Mouse (Mus musculus) brain, embryonic 14.5 days (tissue): ENCODE results near the gene Myh6. TPM values are rescaled to one million over a fixed set of nuclear protein-coding genes. Genes with fewer than 3 reads are reported as not detected.

Experiments
- DNase-seq: peaks from one replicate; pipeline ENCODE4 v3.0.0-alpha.2; 2011; ENCODE audit warnings: low read depth
- CTCF ChIP-seq: fragments of 200-500 bp; IDR thresholded peaks from 2 replicates; pipeline ENCODE4 v1.5.1; 2012; ENCODE audit warnings: inconsistent platforms, mild to moderate bottlenecking, moderate library complexity, borderline replicate concordance; ENCODE audit not compliant: insufficient read depth, insufficient read length; ENCODE audit errors: extremely low read depth
- POLR2A ChIP-seq: fragments of 200-500 bp; IDR thresholded peaks from 2 replicates; pipeline ENCODE4 v1.6.1; 2012; ENCODE audit warnings: mild to moderate bottlenecking, inconsistent platforms, borderline replicate concordance; ENCODE audit not compliant: poor library complexity, insufficient read depth, insufficient read length, severe bottlenecking; ENCODE audit errors: extremely low read depth
- polyA plus RNA-seq: library from polyadenylated mRNA; depleted of rRNA; stranded (reverse); fragments of >200 nt; gene quantifications from 2 replicates; pipeline ENCODE4 v1.2.3, GENCODE M21; 2012; rRNA removed

The Myh6 gene
- polyA plus RNA-seq, 1 experiment: 0.18 TPM

GRCm38 (mm10) chr14:54908682-54909081 is 58.0 kb downstream of the Myh6 start:
- DNase-seq: no peak
- no peak for TF ChIP-seq CTCF

- DNase-seq: no peak
- TF ChIP-seq POLR2A: no peak
- TF ChIP-seq CTCF: no peak
Measured at GRCm38 (mm10) chr14:54903641-54904040, 63.1 kb downstream of the Myh6 start.

- peak; percentile 92 for DNase-seq
- TF ChIP-seq CTCF (peak; percentile 66; the same call in 1 of the 2 replicates), POLR2A (no peak)
Measured at GRCm38 (mm10) chr14:54900383-54900782, 66.3 kb downstream of the Myh6 start.

- no peak for TF ChIP-seq POLR2A
- TF ChIP-seq CTCF: no peak
- no peak for DNase-seq
Measured at GRCm38 (mm10) chr14:54897445-54897844, 69.3 kb downstream of the Myh6 start.

- TF ChIP-seq POLR2A: no peak
- no peak for TF ChIP-seq CTCF
- peak; percentile 66 for DNase-seq
Measured at GRCm38 (mm10) chr14:54894296-54895151, 72.2 kb downstream of the Myh6 start.

GRCm38 (mm10) chr14:54893651-54894181 is 73.0 kb downstream of the Myh6 start:
- TF ChIP-seq POLR2A: no peak
- no peak for TF ChIP-seq CTCF
- peak; percentile 100 for DNase-seq

- no peak for DNase-seq
Measured at GRCm38 (mm10) chr14:54892200-54892599, 74.5 kb downstream of the Myh6 start, which contains the start of gene Pabpn1. Gene Pabpn1 (plus strand): TSS chr14:54892500.

More at GRCm38 (mm10) chr14:54892200-54892599, 74.5 kb downstream of the Myh6 start, which contains the start of gene Pabpn1:
- no peak for TF ChIP-seq POLR2A
- no peak for TF ChIP-seq CTCF

Other genes starting within 250 kb of the Myh6 start
- gene Slc7a8, start 185.0 kb downstream of the Myh6 start, polyA plus RNA-seq: 8.9 and 14.6 TPM in 2 replicates
- gene Rnf212b, start 152.8 kb downstream of the Myh6 start, polyA plus RNA-seq: 0.06 TPM in 1 of 2 replicates, not detected in the other
- 7.4 and 11.4 TPM in 2 replicates for gene Homez, start 96.0 kb downstream of the Myh6 start, polyA plus RNA-seq
- 13.7 and 21.9 TPM in 2 replicates for gene Ppp1r3e, start 89.4 kb downstream of the Myh6 start, polyA plus RNA-seq
- 39.5 and 47.2 TPM in 2 replicates for gene Bcl2l2, start 83.5 kb downstream of the Myh6 start, polyA plus RNA-seq
- 0.12 and 1.3 TPM in 2 replicates for gene Gm20521, start 83.5 kb downstream of the Myh6 start, polyA plus RNA-seq
- gene Pabpn1, start 74.4 kb downstream of the Myh6 start, polyA plus RNA-seq: 517 and 822 TPM in 2 replicates
- 466 and 718 TPM in 2 replicates for gene Slc22a17, start 53.8 kb downstream of the Myh6 start, polyA plus RNA-seq
- gene Efs, start 40.8 kb downstream of the Myh6 start, polyA plus RNA-seq: 30.9 and 35.3 TPM in 2 replicates
- gene Il25, start 34.2 kb downstream of the Myh6 start, polyA plus RNA-seq: 0.27 and 0.57 TPM in 2 replicates
- gene Cmtm5, start 30.7 kb downstream of the Myh6 start, polyA plus RNA-seq: 3.8 and 6.1 TPM in 2 replicates
- gene Gm17428, start 10.0 kb upstream of the Myh6 start, polyA plus RNA-seq: not detected in 2 replicates
- gene Myh7, start 27.7 kb upstream of the Myh6 start, polyA plus RNA-seq: 5.0 and 7.1 TPM in 2 replicates
- 44.4 and 44.8 TPM in 2 replicates for gene Ngdn, start 48.5 kb upstream of the Myh6 start, polyA plus RNA-seq
- gene Zfhx2, start 125.4 kb upstream of the Myh6 start, polyA plus RNA-seq: 10.4 and 34.9 TPM in 2 replicates
- gene Thtpa, start 127.9 kb upstream of the Myh6 start, polyA plus RNA-seq: 13.5 and 18.3 TPM in 2 replicates
- 13.6 and 20.6 TPM in 2 replicates for gene Ap1g2, start 139.7 kb upstream of the Myh6 start, polyA plus RNA-seq
- gene Jph4, start 150.0 kb upstream of the Myh6 start, polyA plus RNA-seq: 147 and 155 TPM in 2 replicates